Mouse (Mus musculus): ENCODE measurements around the gene Rabgap1l. TPM values are rescaled to one million over a fixed set of nuclear protein-coding genes. Genes with fewer than 3 reads are reported as not detected.
A peak's percentile ranks its signal among the peaks of the same experiment; 100 is the strongest.

The Rabgap1l gene
- polyA plus RNA-seq, 1 experiment from 2014 or later: 27.0 TPM

- Histone ChIP-seq H3K9me3 (replicated peaks; ENCODE audit: control insufficient read depth, low read length) (no peaks in the 10 kb centered on the region), H3K27me3 (ENCODE audit: control insufficient read depth, insufficient read depth, low read length) (no peaks in the 10 kb centered on the region), H3K4me3 (replicated peaks; ENCODE audit: low read length) (no peak overlapping the region), H3K4me1 (ENCODE audit: control insufficient read depth, insufficient read depth, low read length) (no peaks in the 10 kb centered on the region), H3K27ac (ENCODE audit: low read length) (no peak overlapping the region), H3K36me3 (ENCODE audit: control insufficient read depth, insufficient read depth, low read length) (no peaks in the 10 kb centered on the region), H3K9ac (ENCODE audit: low read length) (no peak overlapping the region), H3K4me2 (ENCODE audit: low read depth, low read length) (no peak overlapping the region)
- 85% methylated on average over 9 of the region's 9 CpGs for WGBS
- ATAC-seq (ENCODE audit: insufficient read depth, low FRiP score): no peak
Measured at GRCm38 (mm10) chr1:160247473-160247872, 545.5 kb downstream of the Rabgap1l start.

DNA sequence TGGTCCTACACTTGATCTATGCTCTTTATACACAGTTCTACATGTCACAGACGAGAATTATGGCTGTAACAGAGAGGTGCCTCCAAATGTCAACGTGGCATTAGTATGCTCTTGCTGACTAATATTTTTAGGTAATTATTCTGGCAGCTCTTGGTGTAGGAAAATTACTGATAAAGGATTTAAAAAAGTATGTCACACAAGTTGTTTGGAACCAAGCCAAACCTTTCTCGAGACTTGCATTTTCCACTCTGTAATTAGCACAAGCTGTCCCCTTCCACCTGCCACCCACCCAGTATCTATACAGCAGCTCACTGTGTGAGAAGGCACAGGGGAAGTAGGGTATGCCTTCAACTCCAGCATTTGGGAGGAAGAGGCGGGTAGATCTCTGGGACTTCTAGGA, 546.2 kb downstream of the Rabgap1l start:
- Histone ChIP-seq H3K27ac (ENCODE audit: low read length) (no peak overlapping the region), H3K36me3 (ENCODE audit: control insufficient read depth, insufficient read depth, low read length) (no peaks in the 10 kb centered on the region), H3K4me3 (replicated peaks; ENCODE audit: low read length) (no peak overlapping the region), H3K9ac (ENCODE audit: low read length) (no peak overlapping the region), H3K4me2 (ENCODE audit: low read depth, low read length) (no peak overlapping the region), H3K9me3 (replicated peaks; ENCODE audit: control insufficient read depth, low read length) (no peaks in the 10 kb centered on the region), H3K27me3 (ENCODE audit: control insufficient read depth, insufficient read depth, low read length) (no peaks in the 10 kb centered on the region), H3K4me1 (ENCODE audit: control insufficient read depth, insufficient read depth, low read length) (no peaks in the 10 kb centered on the region)
- no peak for ATAC-seq (ENCODE audit: insufficient read depth, low FRiP score)
- WGBS: 61% methylated on average over 4 of the region's 4 CpGs

- Histone ChIP-seq H3K4me2 (ENCODE audit: low read depth, low read length) (no peak overlapping the region), H3K4me1 (ENCODE audit: control insufficient read depth, insufficient read depth, low read length) (no peaks in the 10 kb centered on the region), H3K36me3 (ENCODE audit: control insufficient read depth, insufficient read depth, low read length) (0 out of 2 replicates have a peak, but pooled peaks cover 4% of the 10 kb centered on the region), H3K27ac (ENCODE audit: low read length) (no peak overlapping the region), H3K9ac (ENCODE audit: low read length) (no peak overlapping the region), H3K4me3 (replicated peaks; ENCODE audit: low read length) (no peak overlapping the region), H3K27me3 (ENCODE audit: control insufficient read depth, insufficient read depth, low read length) (no peaks in the 10 kb centered on the region), H3K9me3 (replicated peaks; ENCODE audit: control insufficient read depth, low read length) (no peaks in the 10 kb centered on the region)
- WGBS: 66% methylated on average over 2 of the region's 2 CpGs
- ATAC-seq (ENCODE audit: insufficient read depth, low FRiP score): no peak
Measured at GRCm38 (mm10) chr1:160245954-160246353, 547.1 kb downstream of the Rabgap1l start.

DNA sequence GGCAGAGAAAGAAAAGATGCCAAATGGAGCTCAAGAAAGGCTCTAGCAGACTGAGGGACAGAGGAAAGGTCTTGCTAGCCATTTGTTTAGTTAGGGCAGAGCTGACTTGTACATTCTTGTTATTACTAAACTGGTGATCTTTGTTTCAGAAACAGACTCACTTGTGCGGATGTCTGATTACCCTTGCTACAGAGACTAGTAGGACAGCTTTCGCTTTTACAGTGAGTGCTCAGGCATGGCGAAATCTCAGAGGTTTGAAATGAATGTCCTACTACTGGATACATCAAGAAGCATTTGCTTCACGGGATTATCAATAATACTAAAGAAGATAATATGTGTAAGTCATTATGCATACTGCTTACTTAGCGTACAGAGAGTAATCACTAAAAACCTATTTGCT, 548.3 kb downstream of the Rabgap1l start:
- ATAC-seq (ENCODE audit: insufficient read depth, low FRiP score): no peak
- Histone ChIP-seq H3K4me3 (replicated peaks; ENCODE audit: low read length) (no peak overlapping the region), H3K9me3 (replicated peaks; ENCODE audit: control insufficient read depth, low read length) (0 out of 2 replicates have a peak, but pooled peaks cover 3% of the 10 kb centered on the region), H3K9ac (ENCODE audit: low read length) (no peak overlapping the region), H3K27ac (ENCODE audit: low read length) (no peak overlapping the region), H3K4me2 (ENCODE audit: low read depth, low read length) (no peak overlapping the region), H3K36me3 (ENCODE audit: control insufficient read depth, insufficient read depth, low read length) (0 out of 2 replicates have a peak, but pooled peaks cover 4% of the 10 kb centered on the region), H3K27me3 (ENCODE audit: control insufficient read depth, insufficient read depth, low read length) (no peaks in the 10 kb centered on the region), H3K4me1 (ENCODE audit: control insufficient read depth, insufficient read depth, low read length) (no peaks in the 10 kb centered on the region)
- 86% methylated on average over 5 of the region's 5 CpGs for WGBS

DNA sequence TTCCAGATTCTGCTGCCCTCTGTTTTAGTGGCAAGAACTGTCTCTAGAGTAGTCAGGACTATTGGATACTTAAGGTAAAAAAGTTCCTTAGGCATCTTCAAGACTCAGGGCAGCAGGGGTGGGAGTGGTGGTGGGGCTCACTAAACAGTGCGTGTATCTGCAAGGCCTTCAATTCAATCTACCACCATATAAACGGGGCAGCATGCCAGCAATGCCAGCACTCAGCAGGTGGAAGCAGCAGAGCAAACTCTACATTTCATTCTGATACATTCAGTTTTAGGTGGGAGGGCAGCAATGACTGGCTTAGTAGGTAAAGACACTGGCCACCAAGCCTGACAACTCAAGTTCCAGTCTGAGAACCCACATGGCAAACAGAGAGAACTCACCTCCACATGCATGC, 552.9 kb downstream of the Rabgap1l start:
- Histone ChIP-seq H3K27me3 (ENCODE audit: control insufficient read depth, insufficient read depth, low read length) (no peaks in the 10 kb centered on the region), H3K9me3 (replicated peaks; ENCODE audit: control insufficient read depth, low read length) (0 out of 2 replicates have a peak, but pooled peaks cover 3% of the 10 kb centered on the region), H3K27ac (ENCODE audit: low read length) (no peak overlapping the region), H3K4me1 (ENCODE audit: control insufficient read depth, insufficient read depth, low read length) (no peaks in the 10 kb centered on the region), H3K4me2 (ENCODE audit: low read depth, low read length) (no peak overlapping the region), H3K36me3 (ENCODE audit: control insufficient read depth, insufficient read depth, low read length) (0 out of 2 replicates have a peak, but pooled peaks cover 4% of the 10 kb centered on the region), H3K9ac (ENCODE audit: low read length) (no peak overlapping the region), H3K4me3 (replicated peaks; ENCODE audit: low read length) (no peak overlapping the region)
- ATAC-seq (ENCODE audit: insufficient read depth, low FRiP score): no peak
- WGBS: 89% methylated on average over 2 of the region's 2 CpGs

GRCm38 (mm10) chr1:160238852-160239443, 554.1 kb downstream of the Rabgap1l start:
- WGBS: 93% methylated on average over 1 of the region's 1 CpGs

GRCm38 (mm10) chr1:160237981-160238380, 555.0 kb downstream of the Rabgap1l start:
- Histone ChIP-seq H3K9ac (ENCODE audit: low read length) (no peak overlapping the region), H3K4me1 (ENCODE audit: control insufficient read depth, insufficient read depth, low read length) (no peaks in the 10 kb centered on the region), H3K9me3 (replicated peaks; ENCODE audit: control insufficient read depth, low read length) (0 out of 2 replicates have a peak, but pooled peaks cover 3% of the 10 kb centered on the region), H3K27me3 (ENCODE audit: control insufficient read depth, insufficient read depth, low read length) (no peaks in the 10 kb centered on the region), H3K4me3 (replicated peaks; ENCODE audit: low read length) (no peak overlapping the region), H3K36me3 (ENCODE audit: control insufficient read depth, insufficient read depth, low read length) (0 out of 2 replicates have a peak, but pooled peaks cover 4% of the 10 kb centered on the region), H3K27ac (ENCODE audit: low read length) (no peak overlapping the region), H3K4me2 (ENCODE audit: low read depth, low read length) (no peak overlapping the region)
- WGBS: 88% methylated on average over 2 of the region's 2 CpGs
- no peak for ATAC-seq (ENCODE audit: insufficient read depth, low FRiP score)

More at GRCm38 (mm10) chr1:160238852-160239443, 554.1 kb downstream of the Rabgap1l start:
- Histone ChIP-seq H3K9me3 (replicated peaks; ENCODE audit: control insufficient read depth, low read length) (0 out of 2 replicates have a peak, but pooled peaks cover 3% of the 10 kb centered on the region), H3K27ac (ENCODE audit: low read length) (no peak overlapping the region), H3K4me1 (ENCODE audit: control insufficient read depth, insufficient read depth, low read length) (no peaks in the 10 kb centered on the region), H3K9ac (ENCODE audit: low read length) (no peak overlapping the region), H3K27me3 (ENCODE audit: control insufficient read depth, insufficient read depth, low read length) (no peaks in the 10 kb centered on the region), H3K4me3 (replicated peaks; ENCODE audit: low read length) (no peak overlapping the region), H3K36me3 (ENCODE audit: control insufficient read depth, insufficient read depth, low read length) (0 out of 2 replicates have a peak, but pooled peaks cover 4% of the 10 kb centered on the region), H3K4me2 (ENCODE audit: low read depth, low read length) (no peak overlapping the region)
- ATAC-seq (ENCODE audit: insufficient read depth, low FRiP score): no peak

- Histone ChIP-seq H3K36me3 (ENCODE audit: control insufficient read depth, insufficient read depth, low read length) (no peaks in the 10 kb centered on the region), H3K9me3 (replicated peaks; ENCODE audit: control insufficient read depth, low read length) (no peaks in the 10 kb centered on the region), H3K27ac (ENCODE audit: low read length) (peak overlapping the region; percentile 5; the same call in 1 of the 2 replicates), H3K9ac (ENCODE audit: low read length) (no peak overlapping the region), H3K27me3 (ENCODE audit: control insufficient read depth, insufficient read depth, low read length) (no peaks in the 10 kb centered on the region), H3K4me2 (ENCODE audit: low read depth, low read length) (no peak overlapping the region), H3K4me3 (replicated peaks; ENCODE audit: low read length) (no peak overlapping the region), H3K4me1 (ENCODE audit: control insufficient read depth, insufficient read depth, low read length) (no peaks in the 10 kb centered on the region)
- peak; percentile 53; the same call in 1 of the 2 replicates for ATAC-seq (ENCODE audit: insufficient read depth, low FRiP score)
Measured at GRCm38 (mm10) chr1:160233921-160234320, 559.1 kb downstream of the Rabgap1l start.

- H3K27ac ChIP-seq (ENCODE audit: low read length): no peak overlapping the region
- ATAC-seq (ENCODE audit: insufficient read depth, low FRiP score): no peak
- no peaks in the 10 kb centered on the region for H3K27me3 ChIP-seq (ENCODE audit: control insufficient read depth, insufficient read depth, low read length)
- H3K4me2 ChIP-seq (ENCODE audit: low read depth, low read length): no peak overlapping the region
- no peak overlapping the region for H3K9ac ChIP-seq (ENCODE audit: low read length)
- H3K4me3 ChIP-seq (replicated peaks; ENCODE audit: low read length): no peak overlapping the region
- no peaks in the 10 kb centered on the region for H3K4me1 ChIP-seq (ENCODE audit: control insufficient read depth, insufficient read depth, low read length)
- 95% methylated on average over 3 of the region's 3 CpGs for WGBS
- H3K36me3 ChIP-seq (ENCODE audit: control insufficient read depth, insufficient read depth, low read length): no peaks in the 10 kb centered on the region
- H3K9me3 ChIP-seq (replicated peaks; ENCODE audit: control insufficient read depth, low read length): no peaks in the 10 kb centered on the region
Measured at GRCm38 (mm10) chr1:160232113-160232512, 560.9 kb downstream of the Rabgap1l start.

Data from stomach, embryonic 16.5 days (tissue).